Mouse (Mus musculus) lung, postnatal 0 days (tissue): ENCODE results near the gene Phka1.
A peak's percentile ranks its signal among the peaks of the same experiment; 100 is the strongest.

ENCODE experiments used
- CTCF ChIP-seq: IDR thresholded peaks from 2 replicates; pipeline ENCODE4 v1.5.1; 2016; ENCODE audit warnings: antibody characterized with exemption, mild to moderate bottlenecking
- EP300 ChIP-seq: IDR thresholded peaks from 2 replicates; pipeline ENCODE4 v1.6.1; 2016; ENCODE audit warnings: antibody characterized with exemption, mild to moderate bottlenecking, control low read depth

DNA sequence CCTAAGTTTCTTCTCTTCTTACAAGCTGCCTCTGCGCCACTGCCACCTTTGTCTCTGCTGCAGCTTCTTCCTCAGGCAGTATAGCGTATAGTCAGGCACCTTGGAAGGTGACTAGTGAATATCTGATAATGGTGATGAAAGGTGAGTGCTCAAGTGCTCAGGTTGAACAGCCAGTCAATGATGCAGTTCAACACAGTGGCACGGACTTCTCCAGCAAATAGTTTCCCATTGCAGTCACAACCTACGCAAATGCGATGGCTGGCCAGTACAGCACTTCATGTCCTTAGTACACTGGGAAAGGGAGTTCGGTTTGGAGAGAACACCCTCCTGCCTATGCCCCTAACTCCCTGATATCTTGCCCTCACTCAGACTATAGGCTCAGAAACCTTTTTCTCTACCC, 1.1 kb upstream of the Phka1 start:
- TF ChIP-seq CTCF (no peak), EP300 (peak; percentile 50; the same call in 1 of the 2 replicates)
